Mouse (Mus musculus): ENCODE results near the gene Dhrs7c.

GRCm38 (mm10) chr11:67858518-67858917, 60.5 kb downstream of the Dhrs7c start:
- TF ChIP-seq POLR2A (IDR thresholded peaks at IDR 0.05; ENCODE audit: borderline replicate concordance, control insufficient read depth, low read depth, low read length) (no peak), CTCF (IDR thresholded peaks at IDR 0.05; ENCODE audit: control insufficient read depth, insufficient read depth, low read length) (no peak)
